Mouse (Mus musculus) heart, adult 2 months (tissue): Measurements from ENCODE around the gene Olfr553. TPM values are rescaled to one million over a fixed set of nuclear protein-coding genes. Genes with fewer than 3 reads are reported as not detected.

Experiments
- DNase-seq, 2 experiments: peaks; one replicate each; pipeline ENCODE4 v3.0.0; 2021
- H3K27ac ChIP-seq: fragments of 200-600 bp; 2 replicates; pipeline ENCODE4 v1.8.1; 2022
- H3K27me3 ChIP-seq: fragments of 200-500 bp; 2 replicates; pipeline ENCODE4 v1.6.1; 2012; ENCODE audit warnings: mild to moderate bottlenecking, low read length, inconsistent platforms, mixed read lengths; ENCODE audit not compliant: control insufficient read depth, insufficient read depth
- H3K36me3 ChIP-seq: fragments of 200-500 bp; 2 replicates; pipeline ENCODE4 v1.6.1; 2012; ENCODE audit warnings: low read length, inconsistent platforms; ENCODE audit not compliant: control insufficient read depth, insufficient read depth
- H3K4me1 ChIP-seq: fragments of 200-500 bp; 2 replicates; pipeline ENCODE4 v1.6.1; 2011; ENCODE audit warnings: low read length; ENCODE audit not compliant: control insufficient read depth, insufficient read depth
- H3K4me3 ChIP-seq: fragments of 200-600 bp; 2 replicates; pipeline ENCODE4 v1.8.1; 2022
- H3K79me2 ChIP-seq: fragments of 200-500 bp; replicated peaks from 2 replicates; pipeline ENCODE4 v1.6.1; 2012; ENCODE audit warnings: mild to moderate bottlenecking, inconsistent platforms, low read length, moderate library complexity, mixed read lengths; ENCODE audit not compliant: control insufficient read depth, insufficient read depth
- H3K9ac ChIP-seq: fragments of 200-500 bp; 2 replicates; pipeline ENCODE4 v1.6.1; 2012; ENCODE audit warnings: low read depth, mild to moderate bottlenecking, control low read depth, inconsistent platforms, low read length, mixed read lengths
- CTCF ChIP-seq: fragments of 200-600 bp; IDR thresholded peaks from 2 replicates; pipeline ENCODE4 v1.8.1; 2022; ENCODE audit warnings: antibody characterized with exemption, mild to moderate bottlenecking, moderate library complexity
- EP300 ChIP-seq: fragments of 200-500 bp; IDR thresholded peaks from 2 replicates; pipeline ENCODE4 v1.6.1; 2011; ENCODE audit warnings: low read depth, low read length, control low read depth; ENCODE audit not compliant: insufficient read depth
- POLR2A ChIP-seq: fragments of 200-500 bp; IDR thresholded peaks from 2 replicates; pipeline ENCODE4 v1.6.1; 2011; ENCODE audit warnings: mild to moderate bottlenecking, low read depth, low read length, control low read depth; ENCODE audit not compliant: insufficient read depth
- WGBS: fragments of 180-500 bp; shearing (Covaris S2); methylation state at CpG from one replicate; pipeline ENCODE4 v1.1.7; 2018; 5-methylcytosine and 5-hydroxymethylcytosine counted together
- intact Hi-C: fragments of 180-260 bp; cut with DNase I; formaldehyde crosslinking; loops from one replicate; pipeline ENCODE4 v1.15.1; 2025
- polyA plus RNA-seq: library from polyadenylated mRNA; depleted of rRNA; stranded (reverse); fragments of >200 nt; gene quantifications from 2 replicates; pipeline ENCODE4 v1.2.3, GENCODE M21; 2012; rRNA removed
- total RNA-seq, 2 experiments: library from RNA; stranded (reverse); gene quantifications; 2 replicates each; pipeline ENCODE4 v1.2.3; 2021

Olfr553 gene
- total and polyA plus RNA-seq, 3 experiments: not detected

DNA sequence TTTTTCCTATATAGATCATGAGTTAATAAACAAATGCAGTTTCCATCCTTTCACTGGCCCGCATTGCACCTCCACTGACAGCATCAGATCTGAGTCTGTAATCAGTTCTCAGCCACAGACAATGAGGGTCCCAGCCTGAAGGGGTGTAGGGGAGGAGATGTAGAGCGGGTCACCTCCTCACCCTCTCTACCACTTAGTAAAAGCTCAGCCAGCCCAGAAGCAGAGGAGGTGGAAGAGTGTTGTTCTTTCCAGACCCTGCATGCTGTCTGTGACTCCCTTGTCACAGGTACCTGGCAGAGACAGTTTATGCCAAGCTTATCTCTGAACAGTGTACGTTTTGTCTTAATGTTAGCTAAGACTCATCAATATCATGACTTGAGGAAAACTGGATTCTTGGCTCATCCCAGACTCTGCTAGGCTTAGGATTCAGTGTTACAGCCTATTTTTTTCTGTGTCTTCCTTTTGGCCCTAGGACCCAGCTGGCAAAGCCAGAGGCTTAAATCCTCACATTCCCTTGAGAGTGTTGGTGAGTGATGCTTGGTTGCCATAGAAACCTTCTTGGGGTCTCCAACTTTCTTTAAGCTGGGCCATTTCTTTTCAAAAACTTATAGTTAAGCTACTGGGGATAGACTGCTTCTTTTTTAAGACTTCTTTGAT, 44.7 kb downstream of the Olfr553 start:
- Histone ChIP-seq H3K79me2 (no peaks in the 10 kb centered on the region), H3K9ac (no peak overlapping the region), H3K36me3 (no peaks in the 10 kb centered on the region), H3K4me3 (no peak overlapping the region), H3K27ac (no peak overlapping the region), H3K27me3 (no peaks in the 10 kb centered on the region), H3K4me1 (no peaks in the 10 kb centered on the region; the same call in 1 of the 2 replicates)
- WGBS: 77% methylated on average over 3 of the region's 3 CpGs
- TF ChIP-seq CTCF: no peak
- intact Hi-C loops: no loop called here
- DNase-seq: no peak

DNA sequence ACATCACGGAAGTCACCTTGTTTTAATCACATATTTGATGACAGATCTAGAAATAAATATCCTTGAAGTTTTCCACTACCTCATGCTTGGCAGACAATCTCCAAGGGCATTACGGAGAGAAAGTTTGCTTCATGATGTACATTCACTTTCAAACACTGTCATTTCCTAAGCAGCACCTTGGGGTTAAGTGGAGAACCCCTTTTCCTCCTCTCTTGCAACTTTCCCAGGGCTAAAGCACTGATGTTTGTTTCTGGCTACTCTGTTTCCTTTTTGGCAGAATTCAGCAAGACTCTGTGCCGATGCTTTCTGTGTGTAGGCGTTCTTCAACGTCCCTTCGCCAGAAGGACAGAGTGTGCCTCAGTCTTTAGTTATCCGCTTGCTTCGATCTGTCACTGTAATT, 46.9 kb downstream of the Olfr553 start, which contains the start of gene Olfr550:
TSS of gene Olfr550 (plus strand) at position 301 of the 400 bp plus-strand sequence.
- no peaks in the 10 kb centered on the region for H3K79me2 ChIP-seq
- WGBS: 71% methylated on average over 8 of the region's 8 CpGs
- no peak for TF ChIP-seq EP300
- TF ChIP-seq POLR2A: no peak
- no peak for TF ChIP-seq CTCF
- no peak for DNase-seq
- no peak within 1 kb of the TSS for H3K4me3 ChIP-seq
- H3K4me1 ChIP-seq: no peaks in the 10 kb centered on the region; the same call in 1 of the 2 replicates
- no peak within 1 kb of the TSS for H3K9ac ChIP-seq
- no peaks in the 10 kb centered on the region for H3K36me3 ChIP-seq
- intact Hi-C loops: no loop called here
- H3K27ac ChIP-seq: no peak within 1 kb of the TSS
- H3K27me3 ChIP-seq: no peaks in the 10 kb centered on the region

DNA sequence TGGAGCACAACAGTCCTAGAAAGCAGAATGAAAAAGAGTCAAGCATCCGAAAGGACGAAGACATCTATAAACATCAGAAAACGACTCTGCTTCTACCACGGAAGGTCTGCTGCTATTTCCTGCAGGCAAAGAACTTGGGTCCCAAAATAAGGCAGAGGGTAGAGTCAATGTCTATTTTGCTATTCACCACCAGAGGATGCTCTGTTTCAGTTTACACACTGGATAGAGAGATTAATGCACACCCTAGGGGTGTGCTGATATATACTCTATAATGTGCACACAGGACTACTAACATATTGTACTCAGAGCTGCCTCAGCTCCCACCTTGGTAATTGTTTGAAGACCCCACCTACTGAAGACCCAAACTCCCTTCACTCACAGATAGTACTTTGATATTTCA, 51.8 kb downstream of the Olfr553 start:
- Histone ChIP-seq H3K4me3 (no peak overlapping the region), H3K9ac (no peak overlapping the region), H3K4me1 (no peaks in the 10 kb centered on the region), H3K36me3 (peaks cover 3% of the 10 kb centered on the region), H3K79me2 (no peaks in the 10 kb centered on the region), H3K27me3 (no peaks in the 10 kb centered on the region), H3K27ac (no peak overlapping the region)
- 83% methylated on average over 4 of the region's 4 CpGs for WGBS
- DNase-seq: no peak
- intact Hi-C loops: loop anchor here (10.0 kb wide), 1 partner anchor 301 kb away; the partner anchor contains the start of gene Stim1
- peak; percentile 21; the same call in 1 of the 2 replicates for TF ChIP-seq CTCF
- TF ChIP-seq POLR2A: no peak

DNA sequence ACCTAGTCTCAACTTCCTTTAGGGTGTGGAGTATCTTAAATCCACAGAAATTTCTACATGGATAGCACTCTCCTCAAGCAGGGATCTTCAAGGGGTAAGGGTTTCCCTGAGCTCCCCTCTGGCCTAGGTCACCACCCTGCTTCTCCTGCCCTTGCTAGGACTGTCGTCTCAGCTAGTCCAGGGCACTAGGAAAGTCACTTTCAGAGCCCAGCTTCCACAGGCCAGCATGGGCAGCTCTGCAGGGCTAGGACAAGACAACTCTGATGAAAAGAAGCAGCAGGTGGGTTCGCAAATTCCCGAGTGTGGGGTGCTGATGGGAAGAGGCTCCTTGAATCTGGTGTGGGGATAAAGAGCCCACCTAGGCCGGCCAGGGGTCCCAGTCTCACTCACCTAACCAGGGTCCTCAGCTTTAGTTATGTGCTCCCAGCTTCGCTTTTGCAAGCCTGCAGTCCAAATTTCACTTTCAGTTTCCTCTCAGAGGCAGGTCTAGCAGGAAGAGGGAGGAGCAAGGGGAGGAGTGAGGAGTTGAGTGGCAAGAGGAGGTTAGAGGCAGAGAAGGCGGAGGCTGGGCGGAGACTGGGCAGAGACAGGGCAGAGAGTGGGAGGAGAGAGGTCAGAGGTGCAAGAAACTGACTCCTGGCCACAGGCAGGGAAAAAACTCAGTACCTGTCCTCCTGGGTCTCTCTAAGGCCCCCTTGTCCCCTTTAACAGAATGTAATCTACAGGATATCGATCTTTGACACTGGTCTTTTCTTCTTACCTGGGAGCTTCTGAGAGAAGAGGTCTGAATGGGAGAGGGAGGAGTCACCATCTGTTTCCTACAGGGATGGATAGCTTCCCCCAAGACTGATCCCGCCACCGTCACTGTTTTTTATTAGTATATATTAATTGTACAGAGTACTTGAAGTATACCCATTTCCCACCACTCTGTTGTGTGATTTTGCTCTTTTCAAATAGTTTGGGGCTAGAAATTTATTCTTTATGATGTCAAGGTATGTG, 52.7 kb downstream of the Olfr553 start, which contains the start of gene Trim21:
TSS of gene Trim21 (minus strand) at position 488 of the 999 bp plus-strand sequence.
- H3K4me3 ChIP-seq: peak within 1 kb of the TSS; percentile 63
- H3K4me1 ChIP-seq: no peaks in the 10 kb centered on the region
- peak within 1 kb of the TSS; percentile 64 for H3K9ac ChIP-seq
- peak within 1 kb of the TSS; percentile 82 for H3K27ac ChIP-seq
- TF ChIP-seq CTCF: no peak
- peak; percentile 89 for TF ChIP-seq POLR2A
- no peak for TF ChIP-seq EP300
- peak; percentile 91 to 92 for DNase-seq
- no peaks in the 10 kb centered on the region for H3K27me3 ChIP-seq
- H3K79me2 ChIP-seq: no peaks in the 10 kb centered on the region
- intact Hi-C loops: loop anchor here (5.0 to 10.0 kb wide), 2 partner anchors 122 to 300 kb away; partner anchors contain the start of genes Stim1 and Trim68
- WGBS: 13% methylated on average over 10 of the region's 10 CpGs
- H3K36me3 ChIP-seq: peaks cover 3% of the 10 kb centered on the region

Other genes starting within 250 kb of the Olfr553 start
- 1 to 10 TPM; 9.6 to 9.9 TPM for gene Rrm1, start 176.5 kb downstream of the Olfr553 start, total RNA-seq
- 4.4 and 8.1 TPM in 2 replicates for gene Rrm1, start 176.5 kb downstream of the Olfr553 start, polyA plus RNA-seq
- gene Olfr543, start 136.5 kb downstream of the Olfr553 start, total RNA-seq: not detected
- not detected in 2 replicates for gene Olfr543, start 136.5 kb downstream of the Olfr553 start, polyA plus RNA-seq
- not detected for gene Olfr544, start 129.9 kb downstream of the Olfr553 start, total RNA-seq
- gene Olfr544, start 129.9 kb downstream of the Olfr553 start, polyA plus RNA-seq: not detected in 2 replicates
- gene Olfr545, start 118.6 kb downstream of the Olfr553 start, total RNA-seq: not detected
- gene Olfr545, start 118.6 kb downstream of the Olfr553 start, polyA plus RNA-seq: not detected in 2 replicates
- not detected for gene Olfr547, start 83.5 kb downstream of the Olfr553 start, total RNA-seq
- gene Olfr547, start 83.5 kb downstream of the Olfr553 start, polyA plus RNA-seq: not detected in 2 replicates
- not detected for gene Olfr548-ps1, start 77.3 kb downstream of the Olfr553 start, total RNA-seq
- not detected in 2 replicates for gene Olfr548-ps1, start 77.3 kb downstream of the Olfr553 start, polyA plus RNA-seq
- not detected for gene Olfr549, start 68.3 kb downstream of the Olfr553 start, total RNA-seq
- gene Olfr549, start 68.3 kb downstream of the Olfr553 start, polyA plus RNA-seq: not detected in 2 replicates
- gene Trim21, start 52.7 kb downstream of the Olfr553 start, total RNA-seq: 1 to 10 TPM; 3.7 to 6.1 TPM
- gene Trim21, start 52.7 kb downstream of the Olfr553 start, polyA plus RNA-seq: 3.7 and 6.2 TPM in 2 replicates
- gene Olfr550, start 46.8 kb downstream of the Olfr553 start, total RNA-seq: under 1 TPM in 1 of 2 experiments, not detected in 1; 0.07 TPM
- 0.56 and 0.86 TPM in 2 replicates for gene Olfr550, start 46.8 kb downstream of the Olfr553 start, polyA plus RNA-seq
- not detected for gene Olfr551, start 26.3 kb downstream of the Olfr553 start, total RNA-seq
- gene Olfr551, start 26.3 kb downstream of the Olfr553 start, polyA plus RNA-seq: not detected in 2 replicates
- under 1 TPM; 0.13 to 0.20 TPM for gene Olfr552, start 20.4 kb downstream of the Olfr553 start, total RNA-seq
- not detected in 2 replicates for gene Olfr552, start 20.4 kb downstream of the Olfr553 start, polyA plus RNA-seq
- gene Olfr554, start 20.2 kb upstream of the Olfr553 start, total RNA-seq: not detected
- not detected in 2 replicates for gene Olfr554, start 20.2 kb upstream of the Olfr553 start, polyA plus RNA-seq
- gene Olfr555, start 40.6 kb upstream of the Olfr553 start, total RNA-seq: not detected
- gene Olfr555, start 40.6 kb upstream of the Olfr553 start, polyA plus RNA-seq: not detected in 2 replicates
- gene Olfr556, start 46.7 kb upstream of the Olfr553 start, total RNA-seq: not detected
- not detected in 2 replicates for gene Olfr556, start 46.7 kb upstream of the Olfr553 start, polyA plus RNA-seq
- 1 to 10 TPM; 8.1 to 9.5 TPM for gene Trim68, start 69.1 kb upstream of the Olfr553 start, total RNA-seq
- 20.4 and 33.3 TPM in 2 replicates for gene Trim68, start 69.1 kb upstream of the Olfr553 start, polyA plus RNA-seq
- gene Olfr557, start 77.7 kb upstream of the Olfr553 start, total RNA-seq: not detected
- gene Olfr557, start 77.7 kb upstream of the Olfr553 start, polyA plus RNA-seq: not detected in 2 replicates
- 1 to 10 TPM; 3.0 to 3.8 TPM for gene Olfr558, start 84.0 kb upstream of the Olfr553 start, total RNA-seq
- 3.5 and 8.4 TPM in 2 replicates for gene Olfr558, start 84.0 kb upstream of the Olfr553 start, polyA plus RNA-seq
- not detected for gene Olfr33, start 100.9 kb upstream of the Olfr553 start, total RNA-seq
- 0.33 TPM in 1 of 2 replicates, not detected in the other for gene Olfr33, start 100.9 kb upstream of the Olfr553 start, polyA plus RNA-seq
- not detected for gene Olfr559, start 109.3 kb upstream of the Olfr553 start, total RNA-seq
- not detected in 2 replicates for gene Olfr559, start 109.3 kb upstream of the Olfr553 start, polyA plus RNA-seq
- not detected for gene Olfr560, start 141.1 kb upstream of the Olfr553 start, total RNA-seq
- 0.20 TPM in 2 replicates for gene Olfr560, start 141.1 kb upstream of the Olfr553 start, polyA plus RNA-seq
- gene Olfr78, start 141.3 kb upstream of the Olfr553 start, total RNA-seq: under 1 TPM; 0.57 to 0.86 TPM
- 6.2 and 12.7 TPM in 2 replicates for gene Olfr78, start 141.3 kb upstream of the Olfr553 start, polyA plus RNA-seq
- gene Olfr561, start 153.0 kb upstream of the Olfr553 start, total RNA-seq: not detected
- not detected in 2 replicates for gene Olfr561, start 153.0 kb upstream of the Olfr553 start, polyA plus RNA-seq
- not detected for gene Olfr564, start 185.3 kb upstream of the Olfr553 start, total RNA-seq
- gene Olfr564, start 185.3 kb upstream of the Olfr553 start, polyA plus RNA-seq: not detected in 2 replicates
- gene Olfr566, start 240.5 kb upstream of the Olfr553 start, total RNA-seq: not detected
- not detected in 2 replicates for gene Olfr566, start 240.5 kb upstream of the Olfr553 start, polyA plus RNA-seq